Mouse (Mus musculus): ENCODE measurements around the gene Rrn3.

GRCm38 (mm10) chr16:13740844-13741243 is 39.7 kb upstream of the Rrn3 start:
- TF ChIP-seq CTCF (IDR thresholded peaks at IDR 0.05; ENCODE audit: borderline replicate concordance, insufficient read depth, low read length): no peak
- no peak for TF ChIP-seq POLR2A (IDR thresholded peaks at IDR 0.05; ENCODE audit: low read depth, low read length)

Measured in embryonic fibroblast, embryonic 13.5 days (primary cell).